Mouse (Mus musculus) liver, embryonic 14.5 days (tissue): ENCODE measurements at regions not wholly inside any gene's neighbourhood (a gene's known extent, or its start where the extent isn't known, plus 50 kb on each side); places are given as distances from the start of the nearest gene placed in this dataset.

Experiments
- CTCF ChIP-seq: IDR thresholded peaks from 2 replicates; pipeline ENCODE4 v1.5.1; 2016; ENCODE audit warnings: antibody characterized with exemption, low read depth, control low read depth
- EP300 ChIP-seq: IDR thresholded peaks from 2 replicates; pipeline ENCODE4 v1.6.1; 2016; ENCODE audit warnings: antibody characterized with exemption, low read depth

DNA sequence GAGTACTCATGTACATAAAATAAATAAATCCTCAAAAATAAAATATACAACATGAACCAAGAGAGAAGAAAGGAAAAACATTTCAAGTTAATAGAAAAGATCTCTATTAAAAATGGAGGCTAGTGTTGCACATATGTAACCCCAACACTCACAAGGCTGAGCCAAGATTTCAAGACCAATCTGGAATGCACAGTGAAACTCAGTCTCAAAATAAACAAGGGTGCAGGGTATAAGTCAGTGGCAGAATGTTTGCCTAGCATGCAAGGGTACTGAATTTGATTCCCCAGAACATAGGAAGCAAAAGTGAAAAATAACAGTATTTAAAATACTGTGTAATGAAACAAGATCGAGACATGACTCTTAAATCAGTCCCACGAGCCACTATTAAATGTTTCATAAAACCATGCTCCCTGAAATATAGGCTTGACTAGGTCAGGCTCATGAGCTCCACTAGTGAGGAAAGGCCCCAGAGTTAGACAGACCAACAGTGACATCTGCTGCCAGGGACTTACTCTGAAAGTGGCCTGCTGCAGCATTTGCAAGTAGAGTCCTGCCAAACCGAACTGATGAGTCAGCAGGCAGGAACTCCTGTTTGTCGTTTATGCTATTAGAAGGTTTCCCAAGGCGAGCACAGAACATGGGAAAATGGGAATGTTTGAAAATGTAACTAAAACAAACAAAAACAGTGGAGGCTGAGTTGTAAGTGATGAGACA, 122.4 kb upstream of the Wdr75 start:
- TF ChIP-seq CTCF: peak; percentile 14; the same call in 1 of the 2 replicates
- TF ChIP-seq EP300: no peak
